Mouse (Mus musculus): Measurements from ENCODE around the gene Tpx2. TPM values are rescaled to one million over a fixed set of nuclear protein-coding genes. Genes with fewer than 3 reads are reported as not detected.

The Tpx2 gene
- polyA plus RNA-seq, 1 experiment from 2014 or later: 14.0 TPM

DNA sequence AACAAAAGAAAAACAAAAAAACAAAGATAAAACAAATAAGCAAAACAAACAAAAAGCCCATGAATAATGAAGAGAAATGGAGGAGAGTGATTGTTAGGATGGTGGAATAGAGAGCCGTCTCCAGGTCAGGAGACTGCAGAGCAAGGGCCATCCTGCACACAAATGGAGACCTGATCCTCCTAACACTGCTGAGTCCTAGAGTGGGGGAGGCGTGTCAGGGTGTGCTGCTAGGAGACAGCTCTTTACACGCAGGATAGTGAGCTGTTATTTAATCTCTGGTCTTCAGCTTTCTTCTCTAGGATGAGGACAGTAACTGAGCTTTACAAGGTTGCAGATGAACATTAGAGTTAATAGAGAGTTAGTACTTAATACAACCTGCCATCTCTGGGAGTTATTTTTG, 14.9 kb downstream of the Tpx2 start:
- Histone ChIP-seq H3K79me2 (ENCODE audit: inconsistent target) (peaks cover 75% of the 10 kb centered on the region), H3K27ac (no peak overlapping the region), H3K36me3 (ENCODE audit: inconsistent target) (no peaks in the 10 kb centered on the region), H3K4me3 (ENCODE audit: inconsistent target) (no peak overlapping the region)
- 98% methylated on average over 3 of the region's 3 CpGs for WGBS (ENCODE audit: missing documents)

GRCm38 (mm10) chr2:152863346-152863745, 15.6 kb downstream of the Tpx2 start:
- H3K4me3 ChIP-seq (ENCODE audit: inconsistent target): no peak overlapping the region
- no peak overlapping the region for H3K27ac ChIP-seq
- WGBS (ENCODE audit: missing documents): 92% methylated on average over 6 of the region's 6 CpGs
- peaks cover 75% of the 10 kb centered on the region for H3K79me2 ChIP-seq (ENCODE audit: inconsistent target)
- H3K36me3 ChIP-seq (ENCODE audit: inconsistent target): no peaks in the 10 kb centered on the region

DNA sequence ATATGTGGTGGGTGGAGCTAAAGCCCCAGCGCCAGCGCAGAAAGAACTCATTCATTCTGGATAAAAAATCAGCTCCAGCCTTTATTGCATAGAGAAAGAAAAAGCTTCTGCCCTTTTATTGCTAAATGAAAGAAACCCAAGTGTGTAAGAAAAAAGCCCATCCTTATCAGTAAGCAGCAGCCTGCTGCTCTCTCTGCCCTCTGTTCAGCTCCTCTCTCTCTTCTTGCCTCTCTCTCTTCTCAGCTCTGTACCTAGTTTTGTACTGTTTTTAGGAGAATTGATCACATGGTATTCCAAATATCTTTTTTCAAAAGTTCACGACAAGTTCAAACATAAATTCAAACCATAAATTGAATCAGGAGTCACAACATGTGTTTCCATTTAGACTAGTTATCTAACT, 30.5 kb downstream of the Tpx2 start:
- Histone ChIP-seq H3K27ac (no peak overlapping the region), H3K36me3 (ENCODE audit: inconsistent target) (no peaks in the 10 kb centered on the region), H3K4me3 (ENCODE audit: inconsistent target) (no peak overlapping the region), H3K79me2 (ENCODE audit: inconsistent target) (no peaks in the 10 kb centered on the region)
- 98% methylated on average over 3 of the region's 3 CpGs for WGBS (ENCODE audit: missing documents)

DNA sequence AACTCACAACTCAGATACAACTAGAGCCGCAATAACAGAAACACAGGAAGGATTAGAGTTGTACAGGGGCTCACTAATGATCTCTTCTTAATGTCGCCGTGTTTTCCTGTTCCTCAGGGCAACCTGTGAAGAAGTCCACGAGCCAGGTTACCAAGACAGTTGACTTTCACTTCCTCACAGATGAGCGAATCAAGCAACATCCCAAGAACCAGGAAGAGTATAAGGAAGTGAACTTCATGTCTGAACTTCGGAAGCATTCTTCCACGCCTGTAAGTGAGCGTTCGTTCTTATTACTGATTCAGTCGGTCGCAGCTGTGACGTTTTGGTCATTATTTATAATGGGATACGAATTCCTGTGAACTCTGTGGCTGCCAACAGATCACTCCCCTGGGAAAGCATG, 33.1 kb downstream of the Tpx2 start:
- no peak overlapping the region for H3K27ac ChIP-seq
- H3K4me3 ChIP-seq (ENCODE audit: inconsistent target): no peak overlapping the region
- no peaks in the 10 kb centered on the region for H3K79me2 ChIP-seq (ENCODE audit: inconsistent target)
- 71% methylated on average over 13 of the region's 13 CpGs for WGBS (ENCODE audit: missing documents)
- 0 out of 2 replicates have a peak, but pooled peaks cover 16% of the 10 kb centered on the region for H3K36me3 ChIP-seq (ENCODE audit: inconsistent target)

GRCm38 (mm10) chr2:152884101-152884645, 36.4 kb downstream of the Tpx2 start:
- 0 out of 2 replicates have a peak, but pooled peaks cover 24% of the 10 kb centered on the region for H3K36me3 ChIP-seq (ENCODE audit: inconsistent target)
- no peak overlapping the region for H3K27ac ChIP-seq
- no peak overlapping the region for H3K4me3 ChIP-seq (ENCODE audit: inconsistent target)
- no peaks in the 10 kb centered on the region for H3K79me2 ChIP-seq (ENCODE audit: inconsistent target)
- WGBS (ENCODE audit: missing documents): 97% methylated on average over 6 of the region's 6 CpGs

GRCm38 (mm10) chr2:152887230-152887629, 39.5 kb downstream of the Tpx2 start:
- 95% methylated on average over 3 of the region's 3 CpGs for WGBS (ENCODE audit: missing documents)
- no peak overlapping the region for H3K27ac ChIP-seq
- no peak overlapping the region for H3K4me3 ChIP-seq (ENCODE audit: inconsistent target)
- H3K79me2 ChIP-seq (ENCODE audit: inconsistent target): no peaks in the 10 kb centered on the region
- peaks cover 36% of the 10 kb centered on the region; the same call in 1 of the 2 replicates for H3K36me3 ChIP-seq (ENCODE audit: inconsistent target)

DNA sequence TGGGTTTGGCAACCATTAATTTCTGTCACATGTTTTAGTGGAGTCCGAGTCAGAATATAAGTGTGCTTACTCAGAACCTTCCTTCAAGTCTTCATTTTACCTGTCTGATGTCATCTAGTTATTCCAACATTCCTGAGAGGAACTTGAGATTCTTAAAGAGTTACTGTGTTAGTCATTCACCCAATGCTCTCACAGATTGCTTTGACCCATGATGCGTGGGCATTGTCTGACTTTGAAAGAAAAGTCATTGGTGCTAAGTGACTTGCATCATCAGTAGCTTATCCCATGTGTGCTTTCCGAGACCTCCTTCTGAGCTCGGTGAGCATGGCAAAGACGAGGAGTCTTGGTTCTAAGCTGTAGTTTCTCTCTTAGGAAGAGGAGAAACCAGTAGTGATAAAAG, 41.0 kb downstream of the Tpx2 start:
- WGBS (ENCODE audit: missing documents): 92% methylated on average over 5 of the region's 5 CpGs
- H3K4me3 ChIP-seq (ENCODE audit: inconsistent target): no peak overlapping the region
- H3K36me3 ChIP-seq (ENCODE audit: inconsistent target): peaks cover 40% of the 10 kb centered on the region; the same call in 1 of the 2 replicates
- H3K79me2 ChIP-seq (ENCODE audit: inconsistent target): no peaks in the 10 kb centered on the region
- H3K27ac ChIP-seq: no peak overlapping the region

- Histone ChIP-seq H3K4me3 (ENCODE audit: inconsistent target) (no peak overlapping the region), H3K36me3 (ENCODE audit: inconsistent target) (peaks cover 8% of the 10 kb centered on the region; the same call in 1 of the 2 replicates), H3K27ac (no peak overlapping the region), H3K79me2 (ENCODE audit: inconsistent target) (no peaks in the 10 kb centered on the region)
- WGBS (ENCODE audit: missing documents): 93% methylated on average over 9 of the region's 9 CpGs
Measured at GRCm38 (mm10) chr2:152895834-152896233, 48.1 kb downstream of the Tpx2 start.

DNA sequence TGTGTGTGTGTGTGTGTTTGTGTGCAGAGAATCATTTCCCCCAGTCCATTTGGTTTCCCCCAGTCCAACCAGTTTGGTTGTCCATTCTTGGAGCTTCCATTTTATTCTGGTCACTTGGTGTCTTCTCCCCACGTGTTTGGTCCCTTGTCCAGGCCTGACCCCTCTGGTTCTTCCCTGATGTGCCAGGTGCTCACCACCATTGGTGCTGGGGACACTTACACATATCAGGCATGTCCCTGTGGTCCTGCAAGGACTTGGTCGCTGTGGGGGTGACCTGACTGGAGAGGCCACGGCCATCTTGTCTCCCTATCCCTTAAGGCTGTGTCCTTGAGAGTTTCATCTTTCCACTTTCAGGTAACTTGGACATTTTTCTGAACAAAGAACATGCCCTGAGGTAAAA, 49.2 kb downstream of the Tpx2 start:
- Histone ChIP-seq H3K27ac (no peak overlapping the region), H3K79me2 (ENCODE audit: inconsistent target) (no peaks in the 10 kb centered on the region), H3K4me3 (ENCODE audit: inconsistent target) (no peak overlapping the region), H3K36me3 (ENCODE audit: inconsistent target) (peaks cover 5% of the 10 kb centered on the region; the same call in 1 of the 2 replicates)
- WGBS (ENCODE audit: missing documents): 84% methylated on average over 3 of the region's 3 CpGs

DNA sequence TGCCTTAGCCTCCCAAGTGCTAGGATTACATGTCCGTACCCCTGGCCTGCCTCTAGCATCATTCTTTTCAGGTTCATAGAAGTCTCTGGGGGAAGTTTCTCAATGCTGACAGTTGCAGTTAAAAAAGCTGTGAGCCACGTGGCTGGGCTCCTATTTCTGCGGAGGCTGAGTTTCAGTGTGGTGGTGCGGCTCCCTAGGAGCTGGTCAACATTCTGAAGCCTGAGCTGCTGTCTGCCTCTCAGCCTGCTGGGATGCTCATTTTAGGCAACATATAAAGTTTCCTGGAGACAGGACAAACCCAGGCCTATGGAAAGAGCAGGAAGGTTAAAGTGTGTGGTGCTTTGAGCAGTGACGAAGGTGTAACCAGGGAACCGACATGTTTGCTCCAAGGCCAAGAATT, 51.2 kb downstream of the Tpx2 start:
- Histone ChIP-seq H3K27ac (no peak overlapping the region), H3K4me3 (ENCODE audit: inconsistent target) (no peak overlapping the region), H3K36me3 (ENCODE audit: inconsistent target) (no peaks in the 10 kb centered on the region), H3K79me2 (ENCODE audit: inconsistent target) (no peaks in the 10 kb centered on the region)
- WGBS (ENCODE audit: missing documents): 92% methylated on average over 6 of the region's 6 CpGs

- H3K27ac ChIP-seq: no peak overlapping the region
Measured at GRCm38 (mm10) chr2:152901296-152901695, 53.5 kb downstream of the Tpx2 start.

DNA sequence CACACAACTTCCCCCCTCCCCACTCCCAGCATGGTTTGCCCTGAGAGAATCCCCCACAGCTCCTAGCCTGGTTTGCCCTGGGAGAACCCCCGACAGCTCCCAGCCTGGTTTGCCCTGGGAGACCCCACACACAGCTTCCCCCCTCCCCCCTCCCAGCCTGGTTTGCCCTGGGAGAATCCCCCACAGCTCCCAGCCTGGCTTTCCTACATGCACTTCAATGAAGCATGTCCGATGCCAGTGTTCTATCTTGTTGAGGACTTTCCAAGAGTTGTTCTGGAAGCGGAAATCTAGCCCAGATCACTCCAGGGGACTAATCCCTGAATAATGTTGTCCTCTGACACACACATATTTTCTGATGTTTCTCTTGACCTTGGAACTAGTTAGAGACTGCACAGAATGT, 54.9 kb downstream of the Tpx2 start:
- 97% methylated on average over 3 of the region's 3 CpGs for WGBS (ENCODE audit: missing documents)
- no peak overlapping the region for H3K4me3 ChIP-seq (ENCODE audit: inconsistent target)

More at GRCm38 (mm10) chr2:152901296-152901695, 53.5 kb downstream of the Tpx2 start:
- H3K79me2 ChIP-seq (ENCODE audit: inconsistent target): no peaks in the 10 kb centered on the region
- no peak overlapping the region for H3K4me3 ChIP-seq (ENCODE audit: inconsistent target)
- WGBS (ENCODE audit: missing documents): 96% methylated on average over 15 of the region's 15 CpGs
- H3K36me3 ChIP-seq (ENCODE audit: inconsistent target): no peaks in the 10 kb centered on the region

GRCm38 (mm10) chr2:152903586-152903985, 55.8 kb downstream of the Tpx2 start:
- H3K4me3 ChIP-seq (ENCODE audit: inconsistent target): no peak overlapping the region
- WGBS (ENCODE audit: missing documents): 59% methylated on average over 4 of the region's 4 CpGs
- H3K36me3 ChIP-seq (ENCODE audit: inconsistent target): no peaks in the 10 kb centered on the region
- peak overlapping the region; percentile 85 for H3K27ac ChIP-seq
- H3K79me2 ChIP-seq (ENCODE audit: inconsistent target): no peaks in the 10 kb centered on the region

More for the DNA sequence above, 54.9 kb downstream of the Tpx2 start:
- Histone ChIP-seq H3K79me2 (ENCODE audit: inconsistent target) (no peaks in the 10 kb centered on the region), H3K36me3 (ENCODE audit: inconsistent target) (no peaks in the 10 kb centered on the region), H3K27ac (no peak overlapping the region)

- WGBS (ENCODE audit: missing documents): under 1% methylated on average over 5 of the region's 5 CpGs
- peak overlapping the region; percentile 85 for H3K27ac ChIP-seq
- no peaks in the 10 kb centered on the region for H3K79me2 ChIP-seq (ENCODE audit: inconsistent target)
- H3K36me3 ChIP-seq (ENCODE audit: inconsistent target): no peaks in the 10 kb centered on the region
- no peak overlapping the region for H3K4me3 ChIP-seq (ENCODE audit: inconsistent target)
Measured at GRCm38 (mm10) chr2:152904127-152904643, 56.4 kb downstream of the Tpx2 start.

DNA sequence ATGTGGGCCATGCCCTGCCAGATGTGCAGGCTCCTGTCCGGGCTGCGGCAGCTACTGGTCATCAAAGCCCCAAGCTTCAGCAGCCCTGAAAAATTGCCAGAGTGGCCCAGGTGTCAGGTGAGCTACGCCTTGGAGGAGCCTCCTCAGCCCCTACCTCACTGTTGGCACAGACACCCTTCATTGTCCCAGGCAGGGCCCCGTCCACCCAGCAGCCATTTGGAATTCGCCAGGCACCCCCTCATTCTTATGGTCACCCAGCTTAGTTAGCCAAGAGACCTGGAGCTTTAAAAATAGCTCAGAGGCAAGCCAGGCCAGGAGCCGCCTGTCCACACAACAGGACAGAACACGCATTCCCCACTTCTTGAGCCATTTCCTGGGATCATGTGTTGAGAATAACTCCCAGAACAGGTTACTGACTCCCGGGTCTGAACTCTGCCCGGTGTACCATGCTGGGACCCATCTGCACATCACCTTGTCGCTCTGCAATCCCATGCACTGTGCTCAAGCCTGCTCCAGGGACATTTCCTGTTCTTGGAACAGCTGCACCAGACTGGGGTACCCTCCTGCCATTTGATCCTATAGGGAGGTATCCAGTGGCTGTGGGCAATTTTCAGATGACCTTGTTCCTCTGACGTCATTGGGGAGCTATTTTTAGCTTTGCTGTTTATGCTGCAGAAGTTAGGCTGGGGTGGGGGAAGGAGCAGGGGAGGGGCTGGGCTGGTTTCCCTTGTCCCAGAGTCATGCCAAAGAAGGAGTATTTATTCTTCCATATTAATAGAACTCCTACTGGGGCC, 57.5 kb downstream of the Tpx2 start:
- WGBS (ENCODE audit: missing documents): 86% methylated on average over 11 of the region's 11 CpGs

More for the DNA sequence above, 57.5 kb downstream of the Tpx2 start:
- H3K4me3 ChIP-seq (ENCODE audit: inconsistent target): no peak overlapping the region
- peak overlapping the region; percentile 85 for H3K27ac ChIP-seq
- H3K79me2 ChIP-seq (ENCODE audit: inconsistent target): no peaks in the 10 kb centered on the region
- H3K36me3 ChIP-seq (ENCODE audit: inconsistent target): no peaks in the 10 kb centered on the region

Data from macrophage (primary cell).